Mouse (Mus musculus): ENCODE results near the gene Nampt. TPM values are rescaled to one million over a fixed set of nuclear protein-coding genes. Genes with fewer than 3 reads are reported as not detected.

The Nampt gene
- polyA plus RNA-seq (2011; ENCODE audit: insufficient read length, low read depth, missing spikeins): 25.4 and 40.6 TPM in 2 replicates

DNA sequence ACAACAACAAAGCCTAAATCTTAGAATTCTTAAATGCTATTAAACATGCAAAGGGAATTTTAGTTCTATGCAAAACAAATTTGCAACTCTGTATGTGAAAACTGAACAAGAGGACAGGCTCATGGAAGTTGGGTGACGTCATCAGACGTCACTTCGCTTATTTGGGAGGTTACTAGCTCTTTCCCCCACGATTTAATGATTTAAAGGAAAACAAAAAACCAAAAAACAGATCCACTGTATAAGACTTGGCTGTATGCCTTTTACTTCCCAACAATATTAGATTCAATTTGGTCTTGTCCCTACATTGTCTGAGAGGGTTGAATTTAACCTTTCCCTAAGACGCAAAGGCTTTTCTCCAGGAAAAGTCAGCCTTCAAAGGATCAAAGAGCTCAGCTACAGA, at the start of gene Nampt:
Nampt (plus strand) TSS at position 130 of the 400 bp plus-strand sequence.
- H3K27ac ChIP-seq (ENCODE audit: insufficient read depth, low read length): peak within 1 kb of the TSS; percentile 97
- TF ChIP-seq POLR2A (IDR thresholded peaks at IDR 0.05; ENCODE audit: low read depth, low read length): no peak
- TF ChIP-seq CTCF (IDR thresholded peaks at IDR 0.05; ENCODE audit: borderline replicate concordance, insufficient read depth, low read length): no peak
- H3K4me1 ChIP-seq (ENCODE audit: control insufficient read depth, insufficient read depth, low read length): 0 out of 2 replicates have a peak, but pooled peaks cover 4% of the 10 kb centered on the region
- H3K4me3 ChIP-seq (ENCODE audit: insufficient read depth, low read length): peak within 1 kb of the TSS; percentile 78

DNA sequence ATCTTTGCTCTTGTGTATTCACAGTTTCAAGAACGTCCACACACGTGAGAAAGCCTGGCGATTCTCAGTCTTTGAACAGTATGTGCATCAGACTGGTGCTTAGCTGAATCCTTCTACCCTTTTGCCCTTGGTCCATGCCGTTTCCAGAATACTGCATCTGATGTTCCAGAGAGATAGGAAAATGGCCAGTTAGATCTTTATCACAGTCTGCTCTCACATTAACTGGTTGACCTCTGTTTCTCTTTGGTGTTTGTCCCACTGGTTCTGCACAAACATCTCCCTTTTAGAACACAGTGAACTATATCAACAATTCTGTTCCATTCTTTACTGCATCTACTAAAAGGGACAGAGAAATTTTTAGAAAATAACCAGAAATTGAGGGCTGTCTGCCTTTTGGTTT, 48.6 kb upstream of the Nampt start:
- Histone ChIP-seq H3K4me1 (ENCODE audit: control insufficient read depth, insufficient read depth, low read length) (no peaks in the 10 kb centered on the region; the same call in 1 of the 2 replicates), H3K4me3 (ENCODE audit: insufficient read depth, low read length) (no peak overlapping the region), H3K27ac (ENCODE audit: insufficient read depth, low read length) (no peak overlapping the region)
- TF ChIP-seq CTCF (IDR thresholded peaks at IDR 0.05; ENCODE audit: borderline replicate concordance, insufficient read depth, low read length) (no peak), POLR2A (IDR thresholded peaks at IDR 0.05; ENCODE audit: low read depth, low read length) (no peak)

- no peak overlapping the region for H3K4me3 ChIP-seq (ENCODE audit: insufficient read depth, low read length)
- H3K27ac ChIP-seq (ENCODE audit: insufficient read depth, low read length): no peak overlapping the region
- TF ChIP-seq POLR2A (IDR thresholded peaks at IDR 0.05; ENCODE audit: low read depth, low read length) (no peak), CTCF (IDR thresholded peaks at IDR 0.05; ENCODE audit: borderline replicate concordance, insufficient read depth, low read length) (no peak)
- no peaks in the 10 kb centered on the region for H3K4me1 ChIP-seq (ENCODE audit: control insufficient read depth, insufficient read depth, low read length)
Observed at GRCm38 (mm10) chr12:32774592-32774991, 44.8 kb upstream of the Nampt start.

DNA sequence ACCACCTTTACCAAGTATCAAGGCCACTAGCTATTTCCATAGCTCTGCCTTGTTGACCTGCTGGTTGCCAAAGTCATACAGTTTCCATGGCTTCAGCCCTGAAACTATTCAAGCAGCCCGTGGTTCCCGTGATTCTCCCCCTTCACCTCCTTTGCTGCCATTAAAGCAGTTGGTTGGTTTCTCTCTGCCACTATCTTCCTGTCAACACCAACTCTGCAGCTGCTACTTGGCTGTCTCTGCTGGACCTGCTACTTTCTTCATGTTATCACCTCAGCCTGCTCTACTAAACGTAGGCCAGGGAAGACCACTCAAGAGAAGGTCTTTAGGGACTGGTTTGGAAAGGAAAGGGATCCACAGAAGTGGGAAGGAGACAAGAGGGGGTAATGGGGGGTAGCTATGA, 30.3 kb upstream of the Nampt start:
- no peak overlapping the region for H3K27ac ChIP-seq (ENCODE audit: insufficient read depth, low read length)
- H3K4me3 ChIP-seq (ENCODE audit: insufficient read depth, low read length): no peak overlapping the region
- no peaks in the 10 kb centered on the region for H3K4me1 ChIP-seq (ENCODE audit: control insufficient read depth, insufficient read depth, low read length)
- TF ChIP-seq POLR2A (IDR thresholded peaks at IDR 0.05; ENCODE audit: low read depth, low read length): no peak
- TF ChIP-seq CTCF (IDR thresholded peaks at IDR 0.05; ENCODE audit: borderline replicate concordance, insufficient read depth, low read length): no peak

DNA sequence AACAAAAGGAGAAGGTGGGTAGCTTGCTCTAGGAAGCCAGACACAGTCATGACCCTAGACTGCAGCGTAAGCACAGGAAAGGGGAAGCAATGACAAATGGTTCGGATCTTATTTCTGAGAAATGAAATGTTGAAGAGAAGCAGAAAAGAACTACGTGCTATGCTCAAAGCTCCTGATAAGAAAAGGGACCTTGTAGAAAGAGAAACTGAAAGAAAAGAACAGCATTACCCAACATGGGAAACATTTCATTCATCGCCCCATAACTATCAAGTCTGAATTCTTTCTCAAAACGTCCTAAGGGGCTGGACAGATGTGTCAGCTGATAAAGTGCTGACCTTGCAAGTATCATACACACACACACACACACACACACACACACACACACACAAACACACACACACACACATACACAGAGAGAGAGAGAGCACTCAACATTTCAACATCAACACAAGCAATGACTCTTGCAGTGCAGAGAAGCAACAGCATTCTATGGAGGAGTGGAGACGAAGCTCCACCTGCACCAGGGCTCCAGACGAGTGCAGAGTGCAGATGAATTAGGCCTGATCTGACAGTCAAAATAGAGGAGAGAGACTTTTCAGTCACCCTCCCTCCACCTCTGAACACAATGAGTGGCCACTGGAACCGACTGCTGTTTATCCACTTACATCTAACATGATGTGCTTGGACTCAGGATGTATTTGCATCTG, 23.4 kb upstream of the Nampt start:
- H3K27ac ChIP-seq (ENCODE audit: insufficient read depth, low read length): no peak overlapping the region
- H3K4me1 ChIP-seq (ENCODE audit: control insufficient read depth, insufficient read depth, low read length): no peaks in the 10 kb centered on the region
- no peak overlapping the region for H3K4me3 ChIP-seq (ENCODE audit: insufficient read depth, low read length)
- no peak for TF ChIP-seq POLR2A (IDR thresholded peaks at IDR 0.05; ENCODE audit: low read depth, low read length)
- TF ChIP-seq CTCF (IDR thresholded peaks at IDR 0.05; ENCODE audit: borderline replicate concordance, insufficient read depth, low read length): no peak

GRCm38 (mm10) chr12:32797438-32797837, 21.9 kb upstream of the Nampt start:
- no peaks in the 10 kb centered on the region for H3K4me1 ChIP-seq (ENCODE audit: control insufficient read depth, insufficient read depth, low read length)
- H3K4me3 ChIP-seq (ENCODE audit: insufficient read depth, low read length): no peak overlapping the region
- H3K27ac ChIP-seq (ENCODE audit: insufficient read depth, low read length): no peak overlapping the region
- TF ChIP-seq CTCF (IDR thresholded peaks at IDR 0.05; ENCODE audit: borderline replicate concordance, insufficient read depth, low read length): no peak

DNA sequence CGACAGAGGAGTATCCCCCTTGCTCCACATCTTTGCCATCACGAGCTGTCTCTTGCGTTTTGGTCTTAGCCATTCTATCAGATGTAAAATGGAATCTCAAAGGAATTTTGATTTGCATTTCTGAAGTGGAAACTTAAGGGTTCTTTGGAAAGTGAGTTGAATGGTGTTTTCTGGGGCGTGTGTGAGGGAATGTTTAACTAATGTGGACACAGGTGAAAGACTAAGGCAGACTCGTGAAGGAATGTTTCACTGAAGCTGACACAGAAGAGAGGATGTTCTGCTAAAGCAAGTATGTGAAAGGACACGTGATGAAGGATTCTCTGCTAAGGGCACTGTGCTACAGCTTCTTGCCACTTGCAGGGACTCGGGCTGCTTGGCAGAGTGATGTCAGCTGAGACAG, 18.3 kb upstream of the Nampt start:
- Histone ChIP-seq H3K4me1 (ENCODE audit: control insufficient read depth, insufficient read depth, low read length) (no peaks in the 10 kb centered on the region), H3K4me3 (ENCODE audit: insufficient read depth, low read length) (no peak overlapping the region), H3K27ac (ENCODE audit: insufficient read depth, low read length) (no peak overlapping the region)
- TF ChIP-seq POLR2A (IDR thresholded peaks at IDR 0.05; ENCODE audit: low read depth, low read length) (no peak), CTCF (IDR thresholded peaks at IDR 0.05; ENCODE audit: borderline replicate concordance, insufficient read depth, low read length) (no peak)

DNA sequence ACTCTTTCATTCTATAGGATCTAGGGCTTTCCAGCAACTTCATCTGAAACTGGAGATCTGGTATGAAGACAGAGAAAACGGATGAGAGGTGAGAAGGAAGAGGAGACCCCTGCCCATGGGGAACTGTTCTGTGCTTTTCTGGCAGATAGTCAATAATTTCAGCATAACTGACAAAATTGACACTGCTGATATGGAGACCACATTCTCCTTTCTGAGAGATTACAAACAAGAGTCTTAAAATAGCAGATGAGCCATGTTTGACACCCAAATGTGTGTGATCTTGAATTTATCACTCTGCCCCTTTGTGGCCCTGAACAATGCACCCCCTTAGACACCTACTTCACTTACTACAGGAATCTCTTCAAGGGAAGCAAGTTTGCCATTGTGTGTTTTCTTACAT, 13.8 kb upstream of the Nampt start:
- Histone ChIP-seq H3K4me1 (ENCODE audit: control insufficient read depth, insufficient read depth, low read length) (no peaks in the 10 kb centered on the region), H3K27ac (ENCODE audit: insufficient read depth, low read length) (no peak overlapping the region), H3K4me3 (ENCODE audit: insufficient read depth, low read length) (no peak overlapping the region)
- no peak for TF ChIP-seq CTCF (IDR thresholded peaks at IDR 0.05; ENCODE audit: borderline replicate concordance, insufficient read depth, low read length)

DNA sequence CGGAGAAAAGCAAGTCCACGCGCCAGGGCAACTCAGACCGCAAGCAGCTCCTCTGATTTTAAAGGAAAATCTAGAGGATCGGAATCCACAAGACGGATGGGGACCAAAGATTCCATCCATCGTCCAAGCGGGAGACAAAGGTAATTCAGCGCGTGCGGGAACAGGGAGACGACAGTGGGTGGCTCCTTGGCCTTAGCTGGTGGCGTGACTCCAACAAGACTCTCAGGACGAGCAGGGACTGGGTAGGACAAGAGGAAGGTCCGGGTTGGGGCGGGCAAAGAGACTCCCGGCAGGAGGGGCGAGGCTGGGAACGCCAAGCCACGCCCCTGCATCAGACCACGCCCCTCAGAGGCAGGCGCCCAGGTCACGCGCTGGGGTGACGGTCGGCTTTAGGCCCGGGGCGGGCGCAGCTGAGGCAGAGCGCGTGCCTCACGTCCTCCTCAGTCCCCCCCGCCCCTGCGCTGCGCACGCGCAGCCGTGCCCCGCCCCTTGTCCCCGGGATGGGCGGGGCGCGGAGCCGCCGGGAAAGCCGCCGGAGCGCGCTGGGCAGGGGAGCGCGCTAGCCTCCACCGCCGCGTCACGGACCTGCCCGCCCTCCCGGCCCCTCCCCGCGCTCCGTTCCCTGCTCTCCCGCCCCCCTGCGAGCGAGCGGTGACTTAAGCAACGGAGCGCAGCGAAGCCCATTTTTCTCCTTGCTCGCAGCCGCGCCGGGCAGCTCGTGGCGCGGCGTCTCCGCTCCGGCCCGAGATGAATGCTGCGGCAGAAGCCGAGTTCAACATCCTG, 669 bp downstream of the Nampt start:
- H3K4me3 ChIP-seq (ENCODE audit: insufficient read depth, low read length): peak overlapping the region; percentile 78
- no peak for TF ChIP-seq CTCF (IDR thresholded peaks at IDR 0.05; ENCODE audit: borderline replicate concordance, insufficient read depth, low read length)
- peak; percentile 98 for TF ChIP-seq POLR2A (IDR thresholded peaks at IDR 0.05; ENCODE audit: low read depth, low read length)
- H3K27ac ChIP-seq (ENCODE audit: insufficient read depth, low read length): peak overlapping the region; percentile 97
- H3K4me1 ChIP-seq (ENCODE audit: control insufficient read depth, insufficient read depth, low read length): 0 out of 2 replicates have a peak, but pooled peaks cover 4% of the 10 kb centered on the region

All from embryonic fibroblast, embryonic 13.5 days (primary cell).